Mouse (Mus musculus) 3134 (cell line): ENCODE results near the gene Slc25a38.

ENCODE experiments used
- DNase-seq: peaks from one replicate; pipeline ENCODE4 v3.0.0-alpha.2; 2011; ENCODE audit warnings: low spot score; ENCODE audit not compliant: insufficient read length; ENCODE audit errors: extremely low read depth

Slc25a38 gene

GRCm38 (mm10) chr9:120110211-120111018 is at the start of gene Slc25a38:
Gene Slc25a38, plus strand, starts transcription at chr9:120110374.
- peak; percentile 91 for DNase-seq

GRCm38 (mm10) chr9:120064317-120064716 is 45.9 kb upstream of the Slc25a38 start:
- peak; percentile 40 for DNase-seq

- no peak for DNase-seq
These were observed 42.6 kb upstream of the Slc25a38 start for GRCm38 (mm10) chr9:120067609-120068008.

GRCm38 (mm10) chr9:120068047-120068446 is 42.1 kb upstream of the Slc25a38 start:
- no peak for DNase-seq

DNA sequence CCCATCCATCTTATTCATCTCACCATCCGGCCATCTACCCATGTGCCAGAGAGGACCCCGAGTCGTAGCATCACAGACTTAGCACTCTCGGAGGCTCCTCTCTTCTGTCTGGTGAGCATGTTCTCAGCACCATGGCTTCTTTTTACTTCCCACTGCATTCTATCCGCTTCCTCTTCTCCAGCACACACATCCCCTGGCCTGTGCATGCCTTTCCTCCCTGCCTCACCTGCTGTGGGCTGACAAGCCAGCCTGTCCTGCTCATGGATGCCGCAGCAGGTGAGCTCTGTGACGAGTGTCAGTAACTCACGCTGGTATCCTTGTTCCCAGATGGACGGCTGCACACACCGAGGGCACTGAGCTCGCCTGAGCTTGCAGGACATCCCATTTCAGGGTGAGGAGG is 40.4 kb upstream of the Slc25a38 start, which contains the start of gene Cx3cr1:
Cx3cr1 (minus strand) TSS at position 101 of the 400 bp plus-strand sequence.
- no peak for DNase-seq

- no peak for DNase-seq
These were observed 38.9 kb upstream of the Slc25a38 start for GRCm38 (mm10) chr9:120071251-120071650.

DNA sequence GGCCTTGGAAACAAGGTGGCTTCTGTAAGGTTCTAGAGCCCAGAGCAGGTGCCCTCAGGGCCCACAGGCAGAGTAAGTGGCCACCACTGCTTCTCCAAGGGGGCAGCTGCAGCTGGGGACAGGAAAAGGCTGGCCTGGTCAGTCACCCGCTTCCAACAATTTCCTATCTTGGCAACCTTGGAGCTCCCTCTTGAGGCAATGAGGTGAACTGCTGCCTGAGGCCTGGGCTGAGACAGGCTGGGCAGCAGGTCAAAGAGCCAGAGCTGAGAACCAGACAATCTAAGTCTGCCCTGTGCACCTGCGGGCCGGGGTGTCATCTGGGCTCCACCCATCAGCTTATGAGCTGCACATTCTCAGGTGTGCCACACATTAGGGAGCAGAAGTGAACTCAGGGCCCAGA is 37.0 kb upstream of the Slc25a38 start:
- peak; percentile 47 for DNase-seq

- DNase-seq = no peak
These were observed 35.7 kb upstream of the Slc25a38 start for GRCm38 (mm10) chr9:120074516-120074915.

- no peak for DNase-seq
These were observed 31.9 kb upstream of the Slc25a38 start for GRCm38 (mm10) chr9:120078241-120078640.

- DNase-seq = no peak
These were observed 30.3 kb upstream of the Slc25a38 start for GRCm38 (mm10) chr9:120079901-120080300.

GRCm38 (mm10) chr9:120080546-120081108 is 29.5 kb upstream of the Slc25a38 start:
- DNase-seq = no peak

- no peak for DNase-seq
These were observed 28.9 kb upstream of the Slc25a38 start for GRCm38 (mm10) chr9:120081247-120081646.

GRCm38 (mm10) chr9:120081967-120082366 is 28.2 kb upstream of the Slc25a38 start:
- DNase-seq = no peak

DNA sequence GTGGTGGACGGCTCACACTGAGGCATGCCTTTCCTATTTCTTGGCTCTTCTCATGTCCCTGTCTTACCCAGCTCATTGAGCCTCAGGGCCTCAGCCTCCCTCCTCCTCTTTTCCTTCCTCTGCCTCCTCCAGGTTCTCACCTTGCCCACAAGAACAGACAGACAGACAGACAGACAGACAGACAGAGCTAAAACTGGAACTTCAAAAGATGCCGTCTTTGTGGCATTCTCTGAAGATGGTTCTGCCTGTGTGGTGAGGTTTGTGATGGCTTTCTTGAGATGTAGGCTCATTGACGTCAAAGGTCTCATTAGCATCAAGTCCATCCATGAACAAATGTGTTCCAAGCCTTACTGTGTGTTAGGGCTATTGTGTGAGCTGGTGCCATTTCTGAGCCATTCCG is 27.5 kb upstream of the Slc25a38 start:
- no peak for DNase-seq

GRCm38 (mm10) chr9:120083158-120083894 is 26.8 kb upstream of the Slc25a38 start:
- DNase-seq = no peak

GRCm38 (mm10) chr9:120084406-120084805 is 25.8 kb upstream of the Slc25a38 start:
- no peak for DNase-seq

DNA sequence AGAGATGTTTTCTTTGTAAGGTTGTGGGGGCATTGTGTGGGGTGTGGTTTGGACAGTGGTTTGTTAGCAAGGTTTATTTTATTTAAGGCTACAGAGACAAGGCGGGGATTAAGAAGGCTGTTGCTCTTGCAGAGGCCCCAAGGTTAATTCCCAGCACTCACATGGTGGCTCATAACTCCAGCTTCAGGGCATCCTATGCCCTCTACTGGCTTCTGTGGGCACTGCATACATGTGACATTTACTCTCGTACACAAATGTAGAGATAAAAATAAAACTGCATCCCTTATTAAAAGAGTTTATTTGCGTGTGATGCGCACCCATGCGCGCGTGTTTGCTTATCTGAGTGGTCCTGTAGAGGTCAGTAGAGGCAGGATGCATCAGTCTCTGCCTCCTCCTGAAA is 21.0 kb upstream of the Slc25a38 start:
- no peak for DNase-seq

GRCm38 (mm10) chr9:120091086-120091485 is 19.1 kb upstream of the Slc25a38 start:
- no peak for DNase-seq

- no peak for DNase-seq
These were observed 18.4 kb upstream of the Slc25a38 start, which contains the start of gene Ccr8 for GRCm38 (mm10) chr9:120091696-120092238. Gene Ccr8, plus strand, starts transcription at chr9:120092114.

DNA sequence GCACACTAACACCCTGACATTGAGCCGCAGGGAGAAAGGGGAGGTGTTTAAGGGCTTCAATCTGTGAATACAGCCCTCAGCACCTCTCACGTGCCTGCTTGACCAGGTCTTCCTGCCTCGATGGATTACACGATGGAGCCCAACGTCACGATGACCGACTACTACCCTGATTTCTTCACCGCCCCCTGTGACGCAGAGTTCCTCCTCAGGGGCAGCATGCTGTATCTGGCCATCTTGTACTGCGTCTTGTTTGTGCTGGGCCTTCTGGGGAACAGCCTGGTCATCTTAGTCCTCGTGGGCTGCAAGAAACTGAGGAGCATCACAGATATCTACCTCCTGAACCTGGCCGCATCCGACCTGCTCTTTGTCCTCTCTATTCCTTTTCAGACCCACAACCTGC is 16.5 kb upstream of the Slc25a38 start:
- DNase-seq = no peak

GRCm38 (mm10) chr9:120095886-120096285 is 14.3 kb upstream of the Slc25a38 start:
- no peak for DNase-seq
